Mouse (Mus musculus) gastrocnemius, postnatal 10 days (tissue): ENCODE measurements at regions not wholly inside any gene's neighbourhood (a gene's known extent, or its start where the extent isn't known, plus 50 kb on each side); places are given as distances from the start of the nearest gene placed in this dataset.

ENCODE experiments used
- DNase-seq: peaks from one replicate; pipeline ENCODE4 v3.0.0; 2021; ENCODE audit warnings: mixed read lengths

- no peak for DNase-seq
These were observed 129.6 kb downstream of the Trim33 start for GRCm38 (mm10) chr3:103408724-103409123.

GRCm38 (mm10) chr3:103412247-103412646 lies 133.2 kb downstream of the Trim33 start:
- no peak for DNase-seq

- no peak for DNase-seq
These were observed 136.1 kb downstream of the Trim33 start for GRCm38 (mm10) chr3:103415051-103415695.

GRCm38 (mm10) chr3:103416296-103416695 lies 137.2 kb downstream of the Trim33 start:
- DNase-seq, result no peak

DNA sequence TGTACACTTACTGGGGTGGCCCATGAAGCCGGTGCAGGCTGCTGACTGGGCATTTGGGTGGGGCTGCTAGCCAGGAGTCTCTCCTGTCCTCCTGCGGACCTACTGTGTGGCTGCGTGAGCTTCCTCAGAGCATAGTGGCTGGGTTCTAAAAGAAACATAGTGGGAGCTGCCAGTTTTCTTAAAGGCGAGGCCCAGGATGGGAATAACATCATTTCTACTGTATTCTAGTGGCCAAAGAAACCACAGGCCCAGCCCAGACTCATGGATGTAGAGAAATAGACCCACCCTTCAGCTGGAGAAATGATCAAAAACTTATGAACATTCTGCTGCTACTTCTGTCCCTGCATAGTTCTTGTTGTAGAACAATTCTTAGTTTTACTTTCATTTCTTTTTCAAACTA lies 138.7 kb downstream of the Trim33 start:
- DNase-seq, result no peak

DNA sequence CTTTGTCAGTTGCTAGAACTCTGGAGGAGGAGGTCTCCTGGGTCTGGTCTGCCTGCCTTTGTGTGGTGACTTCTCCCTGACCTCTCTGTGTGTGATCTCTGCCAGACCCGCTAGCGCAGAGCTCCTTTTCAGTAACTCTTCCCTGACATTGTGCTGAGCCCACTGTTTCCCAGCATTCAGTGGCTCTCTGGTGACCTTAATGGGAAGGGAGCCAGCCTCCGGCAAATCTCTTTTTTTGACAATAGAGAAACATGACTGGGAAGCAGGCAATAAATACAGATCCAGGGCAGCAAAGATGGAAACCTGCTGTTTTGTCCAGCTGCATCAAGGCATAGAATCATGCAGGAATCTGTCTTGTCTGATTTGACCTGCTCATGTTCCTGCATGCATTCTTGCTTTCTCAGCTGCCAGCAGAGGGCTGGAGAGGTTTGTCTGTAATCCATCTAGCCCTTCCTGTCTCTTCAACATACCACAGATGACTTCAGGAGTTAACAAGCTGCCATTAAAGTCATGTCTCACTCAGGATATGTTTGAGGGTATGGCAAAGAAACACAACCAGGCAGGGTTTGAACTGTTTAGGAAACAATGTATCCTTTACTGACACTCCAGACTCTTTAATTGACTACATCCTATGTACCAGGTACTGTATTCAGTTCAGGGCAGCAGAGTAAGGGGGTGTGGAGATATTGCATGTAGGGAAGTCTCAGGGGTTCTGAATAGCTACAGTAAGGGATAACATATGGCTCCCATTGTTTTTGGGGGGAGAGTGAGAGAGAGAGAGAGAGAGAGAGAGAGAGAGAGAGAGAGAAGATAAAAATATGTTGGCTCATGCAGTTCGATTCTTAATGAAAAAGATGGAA lies 140.9 kb downstream of the Trim33 start:
- DNase-seq, result peak; percentile 40

DNA sequence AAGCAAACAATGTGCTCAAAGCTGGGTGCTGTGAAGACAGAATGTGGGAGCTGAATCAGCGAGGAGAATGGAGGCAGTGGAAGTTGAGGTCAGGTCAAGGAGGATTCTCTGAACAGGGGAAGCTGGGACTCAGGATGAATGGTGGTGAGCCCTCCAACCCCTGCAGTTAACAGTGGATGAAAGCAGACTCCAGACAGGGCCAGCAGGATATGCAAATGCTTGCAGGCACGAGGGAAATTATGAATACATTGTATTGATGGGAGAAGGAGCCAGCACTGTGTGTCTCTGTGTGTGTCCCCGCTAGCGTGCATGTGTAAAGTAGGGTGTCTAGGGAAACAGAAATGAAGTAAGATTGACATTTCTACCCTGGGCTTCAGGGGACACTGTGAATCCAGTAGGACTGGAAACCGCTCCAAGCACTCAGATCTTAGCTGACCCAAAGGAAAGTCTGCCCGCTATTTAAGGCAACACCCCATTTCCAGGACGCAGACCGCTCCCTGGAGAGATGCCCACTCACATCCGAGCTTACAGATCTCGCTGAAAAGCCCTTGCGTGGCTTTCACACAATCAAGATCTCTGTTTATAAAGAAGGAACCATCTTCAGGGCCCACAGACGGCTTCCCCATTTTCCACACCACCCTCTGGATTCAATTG lies 141.7 kb downstream of the Trim33 start:
- DNase-seq, result no peak

DNA sequence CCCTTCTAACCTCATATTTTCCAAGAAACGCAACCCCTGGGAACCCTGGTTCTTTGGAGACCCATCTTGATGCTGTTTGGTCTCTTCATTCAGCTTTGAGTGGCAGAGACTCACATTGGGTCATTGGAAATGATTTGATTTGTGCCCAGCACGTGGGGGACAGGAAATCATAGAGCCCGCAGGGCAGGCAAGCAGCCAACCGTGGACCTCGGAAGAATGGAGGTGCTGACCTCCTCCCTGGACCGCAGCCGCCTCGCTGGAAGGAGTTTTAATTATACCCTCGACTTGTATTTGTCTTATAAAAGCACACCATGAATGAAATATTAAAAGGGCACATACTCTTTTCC lies 142.2 kb downstream of the Trim33 start:
- DNase-seq, result no peak

DNA sequence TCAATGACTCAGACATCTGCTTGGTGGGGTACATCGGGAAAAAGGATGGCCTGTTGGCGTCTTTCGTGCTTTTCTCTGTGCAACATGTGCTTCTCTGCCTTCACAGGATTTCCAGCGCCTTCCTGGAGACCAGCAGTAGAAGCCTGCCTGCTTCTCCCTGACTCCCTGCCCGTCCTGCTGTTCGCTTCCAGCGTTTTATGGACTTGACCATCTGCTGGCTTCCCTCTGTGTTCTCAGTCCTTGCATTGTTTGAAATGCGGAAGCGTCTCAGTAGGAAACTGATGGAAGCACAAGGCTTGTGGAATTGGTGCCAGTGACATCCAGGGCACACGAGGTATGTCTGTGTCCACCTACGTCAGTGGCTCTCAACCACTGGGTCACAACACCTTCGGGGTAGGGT lies 143.7 kb downstream of the Trim33 start:
- DNase-seq, result no peak

DNA sequence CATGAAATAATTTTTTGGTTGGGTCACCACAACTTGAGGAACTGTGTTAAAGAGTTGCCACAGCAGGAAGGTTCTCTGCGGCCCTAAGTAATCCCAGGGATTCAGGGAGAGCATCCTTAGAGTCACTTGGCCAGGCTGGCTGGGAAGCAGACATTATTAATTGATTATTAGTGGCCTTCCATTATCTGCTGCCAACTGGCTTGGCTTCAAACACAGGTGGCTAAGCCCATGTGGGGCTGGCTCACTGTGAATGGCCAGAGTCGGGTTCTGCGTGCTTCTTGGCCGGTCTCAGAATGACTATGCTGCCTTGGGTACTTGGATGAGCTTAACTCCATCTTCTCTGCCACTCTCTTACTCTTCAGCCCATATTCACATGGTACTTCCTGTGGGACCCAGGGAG lies 144.2 kb downstream of the Trim33 start:
- no peak for DNase-seq

DNA sequence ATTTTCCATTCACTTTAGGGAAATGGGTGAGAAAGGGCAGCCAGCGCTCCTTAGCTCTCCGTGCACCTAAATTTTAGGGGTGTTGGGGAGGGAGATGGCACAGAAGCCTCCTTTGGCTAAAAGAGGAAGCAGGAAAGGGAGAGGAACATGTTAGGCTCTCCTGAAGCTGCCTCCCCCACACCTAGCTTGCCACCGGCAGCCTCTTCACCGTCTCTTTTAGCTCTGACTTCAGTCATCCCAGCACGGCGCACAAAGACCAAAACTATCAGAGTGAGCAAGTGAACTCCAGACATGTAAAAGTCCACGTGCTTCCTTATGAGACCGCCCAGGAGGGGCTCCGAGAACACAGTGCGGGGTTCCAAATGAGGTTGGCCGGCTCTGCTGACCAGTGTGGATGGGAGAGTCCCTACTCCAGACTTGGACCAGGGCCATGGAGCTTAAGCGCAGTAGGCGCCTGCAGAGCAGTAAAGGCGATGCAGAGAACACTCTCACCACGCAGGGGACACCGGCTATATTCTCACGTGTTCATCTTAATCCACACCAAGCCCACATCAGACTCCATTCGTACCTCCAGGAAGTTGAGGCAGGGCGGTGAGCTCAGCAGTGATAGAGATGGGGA lies 146.8 kb downstream of the Trim33 start:
- DNase-seq, result peak; percentile 43

DNA sequence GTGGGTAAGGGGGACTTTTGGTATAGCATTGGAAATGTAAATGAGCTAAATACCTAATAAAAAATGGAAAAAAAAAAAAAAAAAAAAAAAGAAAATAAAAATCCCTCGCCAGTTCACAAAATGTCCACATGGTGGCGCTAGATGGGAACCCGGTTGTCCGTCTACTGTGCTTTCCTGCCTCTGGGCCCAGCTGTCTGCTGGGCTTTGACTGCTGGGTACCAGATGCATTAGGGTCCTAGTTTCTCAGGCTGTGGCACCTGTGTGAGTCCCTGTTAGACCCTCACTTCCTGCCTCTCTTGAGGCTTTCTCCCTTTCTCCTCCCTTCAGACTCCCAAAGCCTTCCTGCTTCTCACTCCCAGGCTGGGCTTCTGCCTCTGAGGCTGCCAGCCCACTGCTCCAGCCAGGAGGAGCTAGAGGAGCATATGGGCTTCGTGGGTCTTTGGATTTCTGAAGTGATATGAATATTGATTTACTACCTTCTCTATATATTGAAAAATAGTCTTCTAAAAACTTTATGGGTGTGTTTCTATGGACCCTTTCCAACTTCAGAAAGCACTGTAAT lies 145.7 kb upstream of the Syt6 start:
- DNase-seq, result peak; percentile 34

DNA sequence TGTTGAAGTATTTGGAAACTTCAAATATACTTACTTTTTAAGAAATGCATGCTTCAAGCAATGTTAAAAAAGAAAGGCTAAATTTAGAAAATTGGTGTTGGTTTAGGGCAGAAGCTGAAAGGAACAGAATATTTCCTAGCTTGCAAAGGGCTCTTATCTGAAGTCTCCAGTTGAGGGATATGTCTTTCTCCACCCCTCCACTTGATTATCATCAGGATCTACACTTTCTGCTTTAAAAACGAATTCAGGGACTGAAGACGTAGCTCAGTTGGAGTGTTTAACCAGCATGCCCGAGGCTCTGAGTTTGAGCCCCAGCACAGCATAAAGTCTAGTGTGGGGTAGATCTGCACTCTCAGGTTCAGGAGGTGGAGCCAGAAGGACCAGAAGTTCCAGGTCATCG lies 144.9 kb upstream of the Syt6 start:
- no peak for DNase-seq

- no peak for DNase-seq
These were observed 142.8 kb upstream of the Syt6 start for GRCm38 (mm10) chr3:103432254-103432653.

- DNase-seq, result no peak
These were observed 138.0 kb upstream of the Syt6 start for GRCm38 (mm10) chr3:103436902-103437603.

DNA sequence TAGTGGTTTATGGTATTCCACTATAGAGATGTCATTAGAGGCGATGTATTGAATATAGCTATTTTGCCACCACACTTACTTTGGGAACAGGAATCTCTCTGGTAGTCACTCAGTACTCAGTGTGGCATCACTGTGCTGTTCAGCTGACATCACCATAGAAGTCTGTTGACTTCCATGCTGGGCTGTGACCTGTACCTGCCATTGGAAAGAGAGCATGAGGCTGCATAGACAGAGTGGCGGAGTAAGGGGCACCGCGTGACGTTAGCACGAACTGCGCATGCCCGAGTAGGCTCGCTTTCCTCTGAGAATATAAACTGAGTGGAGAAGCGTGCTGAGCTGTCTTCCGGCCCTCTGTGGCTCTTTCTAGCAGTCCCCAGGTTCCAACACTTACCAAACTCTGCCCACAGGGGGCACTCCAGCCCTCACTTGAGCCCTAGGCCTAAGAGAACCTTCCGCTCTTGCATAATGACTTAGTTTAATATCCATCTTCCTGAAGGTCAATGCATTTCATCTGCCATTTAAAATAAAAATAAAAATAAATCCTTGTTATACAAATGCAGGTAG lies 136.2 kb upstream of the Syt6 start:
- peak; percentile 54 for DNase-seq

DNA sequence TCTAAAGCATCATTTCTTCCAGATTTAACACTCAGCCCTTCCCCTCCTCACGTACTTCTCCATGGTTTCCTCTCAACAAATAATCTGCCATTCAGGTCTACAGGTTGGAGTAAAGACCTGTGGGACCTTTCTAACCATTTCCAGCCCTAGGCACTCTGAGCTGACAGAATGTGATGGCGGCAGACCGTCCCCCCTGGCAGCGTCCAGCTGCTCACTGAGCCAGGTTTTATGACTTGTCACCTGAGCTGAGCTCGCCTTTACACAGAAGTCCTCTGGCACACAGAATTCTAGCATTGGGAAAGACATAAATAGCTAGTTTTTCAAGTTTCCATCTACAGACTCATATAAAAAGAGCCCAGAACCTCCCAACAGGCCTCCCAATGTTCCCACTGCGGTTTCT lies 131.8 kb upstream of the Syt6 start:
- no peak for DNase-seq

GRCm38 (mm10) chr3:103445852-103446251 lies 129.2 kb upstream of the Syt6 start:
- DNase-seq, result no peak

DNA sequence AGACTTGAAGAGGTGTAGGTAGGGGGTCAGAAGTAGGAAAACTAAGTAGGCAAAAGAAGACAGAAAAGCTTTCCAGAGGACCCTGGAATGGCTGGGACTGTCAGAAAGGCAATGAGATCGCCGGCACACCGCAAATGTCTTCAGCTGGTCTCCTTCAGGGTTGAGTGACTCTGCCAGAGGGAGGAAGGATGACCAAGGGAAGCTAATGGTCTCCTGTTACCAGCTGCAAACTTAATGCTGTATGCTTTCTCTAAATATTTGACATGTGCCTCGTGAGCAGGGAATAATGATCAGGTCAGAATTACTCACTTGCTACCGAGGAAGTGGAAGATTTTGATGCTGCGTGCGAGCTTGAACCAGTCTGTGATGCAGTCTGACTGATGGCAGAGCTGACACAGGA lies 125.2 kb upstream of the Syt6 start:
- DNase-seq, result no peak

DNA sequence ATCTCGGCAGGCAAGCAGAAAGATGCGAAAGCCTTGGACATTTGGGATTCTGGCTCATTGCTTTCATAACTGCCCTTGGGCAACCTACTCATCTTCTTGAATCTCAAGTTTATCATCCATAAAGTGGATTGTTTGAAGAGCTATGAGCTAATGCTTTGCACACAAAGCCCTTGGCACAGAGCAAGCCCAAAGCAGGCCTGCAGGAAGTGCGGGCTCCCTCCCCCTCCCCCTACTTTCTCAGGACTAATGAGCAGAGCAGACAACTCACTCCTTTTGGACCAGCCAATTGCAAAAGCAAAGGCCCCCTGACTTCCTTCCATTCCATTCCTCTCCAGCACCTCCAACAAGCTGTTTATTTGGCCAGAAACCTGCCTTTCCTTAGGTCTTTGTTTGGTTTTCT lies 123.1 kb upstream of the Syt6 start:
- no peak for DNase-seq

DNA sequence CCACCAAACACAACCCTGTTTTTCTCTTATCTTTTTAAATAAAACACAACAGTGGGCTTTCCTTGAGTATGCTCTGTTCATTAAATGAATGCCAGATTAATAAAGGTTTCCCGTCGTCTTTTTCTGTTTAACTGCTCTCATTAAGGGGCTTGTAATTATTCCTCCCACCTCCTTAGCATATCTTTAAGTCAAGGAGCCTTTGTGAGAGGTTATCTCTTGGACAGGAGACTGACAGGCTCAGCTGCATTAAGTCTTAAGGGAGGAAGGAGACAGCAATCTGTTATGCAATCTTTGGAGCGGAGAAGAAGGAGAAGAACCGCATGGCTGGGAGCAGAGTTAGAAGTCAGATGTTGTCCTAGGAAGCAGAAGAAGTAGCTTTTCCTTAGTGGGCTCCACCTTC lies 111.3 kb upstream of the Syt6 start:
- DNase-seq, result no peak

DNA sequence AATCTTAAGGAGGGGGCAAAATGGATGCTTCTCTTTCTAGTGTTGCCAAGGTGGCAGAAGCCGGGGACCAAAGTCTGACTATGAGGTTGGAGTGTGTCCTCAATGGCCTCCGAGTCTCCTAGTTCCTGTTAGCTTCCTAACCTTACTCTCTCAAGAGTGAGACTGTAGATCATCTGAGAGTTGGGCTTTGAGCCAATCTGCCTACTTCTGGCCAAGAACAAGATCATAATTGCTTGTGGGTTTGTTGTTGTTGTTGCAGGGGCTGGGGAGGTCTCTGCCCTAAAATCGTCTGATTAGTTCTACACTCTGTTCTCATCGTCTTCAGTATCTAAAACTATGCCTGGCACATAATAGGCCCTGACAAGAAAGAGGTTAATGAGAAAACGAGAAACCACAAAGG lies 110.8 kb upstream of the Syt6 start:
- no peak for DNase-seq
